Mouse (Mus musculus) stomach, postnatal 0 days (tissue): ENCODE results near the gene St7. TPM values are rescaled to one million over a fixed set of nuclear protein-coding genes. Genes with fewer than 3 reads are reported as not detected.
"Not testable (repeated sequence)": the region's sequence is repeated elsewhere in the genome, so short reads cannot be mapped to it uniquely, and the experiment has no call there.

Experiments
- ATAC-seq: fragments of 200-750 bp; cut with Nextera tagmentation; 2 replicates; pipeline ENCODE4 v1.8.0; 2017; ENCODE audit not compliant: low FRiP score, low TSS enrichment
- DNase-seq: peaks from one replicate; pipeline ENCODE4 v3.0.0-alpha.2; 2016; ENCODE audit warnings: low spot score
- H3K27ac ChIP-seq: fragments of 300-500 bp; sonication (generic); replicated peaks from 2 replicates; pipeline ENCODE4 v1.5.1; 2014; ENCODE audit warnings: mild to moderate bottlenecking, control low read depth
- H3K27me3 ChIP-seq: fragments of 300-500 bp; sonication (generic); 2 replicates; pipeline ENCODE4 v1.6.1; 2014; ENCODE audit warnings: low read length; ENCODE audit not compliant: control insufficient read depth, insufficient read depth
- H3K36me3 ChIP-seq: fragments of 300-500 bp; sonication (generic); 2 replicates; pipeline ENCODE4 v1.6.1; 2014; ENCODE audit warnings: low read length, mixed read lengths; ENCODE audit not compliant: control insufficient read depth, insufficient read depth
- H3K4me1 ChIP-seq: fragments of 300-500 bp; sonication (generic); replicated peaks from 2 replicates; pipeline ENCODE4 v1.6.1; 2014; ENCODE audit warnings: antibody characterized with exemption; ENCODE audit not compliant: control insufficient read depth, insufficient read depth
- H3K4me2 ChIP-seq: fragments of 300-500 bp; sonication (generic); replicated peaks from 2 replicates; pipeline ENCODE4 v1.6.1; 2014; ENCODE audit warnings: low read depth, mild to moderate bottlenecking, control low read depth, moderate library complexity
- H3K4me3 ChIP-seq: fragments of 300-500 bp; sonication (generic); 2 replicates; pipeline ENCODE4 v1.5.1; 2014; ENCODE audit warnings: low read depth, low read length, control low read depth
- H3K9ac ChIP-seq: fragments of 300-500 bp; sonication (generic); 2 replicates; pipeline ENCODE4 v1.6.1; 2014; ENCODE audit warnings: mild to moderate bottlenecking, low read length, control low read depth, mixed read lengths
- H3K9me3 ChIP-seq: fragments of 300-500 bp; sonication (generic); 2 replicates; pipeline ENCODE4 v1.6.1; 2016; ENCODE audit warnings: low read length; ENCODE audit not compliant: control insufficient read depth
- CTCF ChIP-seq: IDR thresholded peaks from 2 replicates; pipeline ENCODE4 v1.5.1; 2016; ENCODE audit warnings: antibody characterized with exemption, low read depth, mild to moderate bottlenecking, moderate library complexity
- EP300 ChIP-seq: optimal IDR thresholded peaks from 2 replicates; pipeline ENCODE3; 2016; ENCODE audit warnings: antibody characterized with exemption
- WGBS: fragments of 180-500 bp; shearing (Covaris S2); extraction: QIAGEN DNeasy Blood & Tissue Kit; methylation state at CpG from one replicate; pipeline ENCODE4 v1.1.7; 2014; 5-methylcytosine and 5-hydroxymethylcytosine counted together
- polyA plus RNA-seq: library from polyadenylated mRNA; unstranded; fragments of >200 nt; fragmentation: Nextera tagmentation; extraction: Ambion mirVana; gene quantifications from 2 replicates; pipeline ENCODE4 v1.2.1, GENCODE M21; 2015

The St7 gene
- polyA plus RNA-seq, 1 experiment from 2014 or later, result 12.5 TPM

DNA sequence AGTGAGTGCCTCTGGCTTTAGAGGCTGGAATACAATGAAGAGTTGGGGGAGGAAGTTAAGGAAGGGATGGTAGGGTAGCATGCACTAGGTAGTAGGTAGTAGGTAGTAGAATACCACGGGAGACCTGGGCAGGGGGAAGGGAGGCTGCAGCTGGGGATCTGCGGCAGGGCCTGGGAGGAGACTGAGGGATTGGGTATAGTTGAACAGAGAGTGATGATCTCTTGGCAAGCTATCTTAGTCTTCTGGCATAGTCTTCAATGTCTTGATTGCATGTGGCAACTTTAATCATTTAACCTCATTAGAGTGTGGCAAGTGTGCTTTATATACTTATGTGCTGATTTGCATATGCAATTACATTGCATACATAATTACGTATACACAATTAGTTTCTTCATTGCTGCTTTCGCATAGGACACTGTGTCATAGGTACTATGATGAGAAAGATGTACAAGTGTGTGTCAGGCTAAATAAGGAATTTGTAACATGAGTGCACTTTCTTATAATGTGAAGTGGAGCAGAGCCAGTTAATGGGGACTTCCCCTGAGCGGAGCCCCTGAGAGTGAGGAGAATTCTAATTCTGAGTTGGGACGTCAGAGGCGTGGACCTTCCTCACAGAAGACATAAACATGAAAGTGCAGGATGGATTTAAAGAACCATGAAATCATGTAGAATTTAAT is 8.3 kb downstream of the St7 start:
- Histone ChIP-seq H3K4me1 (no peaks in the 10 kb centered on the region; the same call in 1 of the 2 replicates), H3K9ac (no peak overlapping the region), H3K27me3 (no peaks in the 10 kb centered on the region), H3K27ac (no peak overlapping the region), H3K9me3 (no peaks in the 10 kb centered on the region), H3K36me3 (no peaks in the 10 kb centered on the region), H3K4me3 (no peak overlapping the region), H3K4me2 (no peak overlapping the region)
- DNase-seq, result no peak
- WGBS, result 63% methylated on average over 7 of the region's 7 CpGs
- ATAC-seq, result no peak
- TF ChIP-seq CTCF, result no peak
- no peak for TF ChIP-seq EP300

- H3K36me3 ChIP-seq, ATAC-seq, H3K9me3 ChIP-seq, H3K4me1 ChIP-seq, DNase-seq, H3K27ac ChIP-seq, H3K4me3 ChIP-seq, H3K27me3 ChIP-seq, H3K4me2 ChIP-seq, H3K9ac ChIP-seq: not testable (repeated sequence)
- WGBS, result 72% methylated on average over 1 of the region's 1 CpGs
Observed at GRCm38 (mm10) chr6:17704038-17704437, 11.3 kb downstream of the St7 start.

DNA sequence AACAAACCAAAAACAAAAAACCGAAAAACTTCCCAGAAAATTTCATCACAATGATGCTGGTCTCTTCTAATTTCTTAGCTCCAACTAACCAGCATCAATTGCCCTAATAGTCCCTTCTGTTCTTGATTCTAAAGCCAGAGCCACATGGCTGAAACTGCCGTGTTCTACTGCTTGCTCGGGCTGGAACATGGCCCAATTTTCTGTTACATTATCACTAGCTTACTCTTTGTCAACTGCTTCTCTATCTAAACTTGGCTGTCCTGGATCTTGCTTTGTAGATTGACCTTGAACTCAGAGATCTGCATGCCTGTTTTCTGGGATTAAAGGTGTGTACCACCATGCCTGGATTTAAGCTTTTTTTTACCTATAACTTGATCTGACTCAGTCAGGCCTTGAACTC is 13.2 kb downstream of the St7 start:
- H3K4me1 ChIP-seq, result no peaks in the 10 kb centered on the region
- no peak overlapping the region for H3K4me2 ChIP-seq
- H3K27ac ChIP-seq, result no peak overlapping the region
- ATAC-seq (no peak), DNase-seq (no peak)
- H3K27me3 ChIP-seq, result no peaks in the 10 kb centered on the region
- H3K9me3 ChIP-seq, result no peaks in the 10 kb centered on the region
- no peak overlapping the region for H3K4me3 ChIP-seq
- 84% methylated on average over 3 of the region's 3 CpGs for WGBS
- H3K36me3 ChIP-seq, result no peaks in the 10 kb centered on the region
- no peak overlapping the region for H3K9ac ChIP-seq
- TF ChIP-seq CTCF, result no peak
- TF ChIP-seq EP300, result no peak

GRCm38 (mm10) chr6:17718978-17719377 is 26.2 kb downstream of the St7 start:
- no peak for TF ChIP-seq CTCF
- no peak for TF ChIP-seq EP300
- H3K9ac ChIP-seq, result no peak overlapping the region
- DNase-seq, result no peak
- peak overlapping the region; percentile 37 for H3K27ac ChIP-seq
- ATAC-seq, result no peak
- H3K36me3 ChIP-seq, result no peaks in the 10 kb centered on the region
- H3K27me3 ChIP-seq, result no peaks in the 10 kb centered on the region
- no peak overlapping the region for H3K4me3 ChIP-seq
- WGBS, result 76% methylated on average over 7 of the region's 7 CpGs
- no peak overlapping the region for H3K4me2 ChIP-seq
- no peaks in the 10 kb centered on the region for H3K9me3 ChIP-seq
- H3K4me1 ChIP-seq, result no peaks in the 10 kb centered on the region

DNA sequence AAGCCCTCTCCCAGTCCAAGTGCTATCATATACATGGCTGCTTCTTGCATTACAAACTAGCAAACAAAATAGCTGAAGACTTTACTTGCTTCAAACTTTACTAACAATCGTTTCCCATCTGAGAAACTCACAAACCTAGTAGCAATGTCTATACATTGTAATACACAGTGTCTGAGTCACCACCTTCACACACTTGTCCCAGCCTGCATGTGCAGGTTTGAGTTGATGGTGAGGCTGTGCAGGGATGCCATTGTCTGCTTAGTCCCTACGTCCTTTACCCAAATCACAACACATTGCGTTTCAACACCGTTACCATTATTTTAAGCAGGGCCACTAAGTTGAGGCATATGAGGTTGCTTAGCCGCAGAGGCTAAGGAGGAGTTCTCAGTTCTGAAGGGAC is 26.7 kb downstream of the St7 start:
- no peak for ATAC-seq
- no peak for TF ChIP-seq EP300
- TF ChIP-seq CTCF, result no peak
- Histone ChIP-seq H3K4me2 (no peak overlapping the region), H3K9ac (no peak overlapping the region), H3K36me3 (no peaks in the 10 kb centered on the region), H3K27me3 (no peaks in the 10 kb centered on the region), H3K9me3 (no peaks in the 10 kb centered on the region), H3K27ac (peak overlapping the region; percentile 37; the same call in 1 of the 2 replicates), H3K4me1 (no peaks in the 10 kb centered on the region), H3K4me3 (no peak overlapping the region)
- 67% methylated on average over 5 of the region's 5 CpGs for WGBS
- DNase-seq, result no peak

DNA sequence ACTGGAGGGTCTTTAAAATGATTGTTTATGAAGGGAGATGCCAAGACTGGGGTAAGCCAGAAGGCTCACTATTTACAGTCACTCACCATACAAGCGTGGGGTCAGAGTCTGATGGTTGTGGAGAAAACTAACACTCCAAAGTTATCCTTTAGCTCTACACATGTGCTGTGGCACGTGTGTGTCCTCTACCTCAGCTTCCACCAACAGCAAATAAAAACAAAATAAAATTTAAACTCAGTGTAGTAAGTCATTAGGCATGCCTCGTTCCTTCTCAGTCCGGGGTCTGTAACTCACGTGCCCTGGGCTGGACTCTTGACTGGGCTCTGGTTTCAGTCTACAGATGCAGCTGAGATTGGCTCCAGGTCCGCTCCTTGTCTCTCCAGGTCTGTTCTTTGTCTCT is 27.3 kb downstream of the St7 start:
- TF ChIP-seq EP300 (no peak), CTCF (no peak)
- Histone ChIP-seq H3K36me3 (no peaks in the 10 kb centered on the region), H3K27ac (no peak overlapping the region), H3K9me3 (no peaks in the 10 kb centered on the region), H3K4me1 (no peaks in the 10 kb centered on the region), H3K4me2 (no peak overlapping the region), H3K4me3 (no peak overlapping the region), H3K9ac (no peak overlapping the region), H3K27me3 (no peaks in the 10 kb centered on the region)
- DNase-seq (no peak), ATAC-seq (no peak)
- WGBS, result 70% methylated on average over 6 of the region's 6 CpGs
